Mouse (Mus musculus) megakaryocyte, embryonic 14.5 days (primary cell): ENCODE data around the gene Tubgcp5.

Experiments
- FLI1 ChIP-seq: IDR thresholded peaks from 2 replicates; pipeline ENCODE4 v1.6.1; 2012; ENCODE audit warnings: low read length, inconsistent platforms, mixed read lengths
- GATA1 ChIP-seq: IDR thresholded peaks from 3 replicates; pipeline ENCODE4 v1.6.1; 2012; ENCODE audit warnings: mixed read lengths, low read length, inconsistent platforms, borderline replicate concordance

GRCm38 (mm10) chr7:55841445-55841844 is 47.5 kb downstream of the Tubgcp5 start, which contains the start of gene Cyfip1:
- TF ChIP-seq GATA1 (no peak), FLI1 (no peak)
